Mouse (Mus musculus) bone marrow, adult 2 months (tissue): ENCODE data around the gene Psmb8.

ENCODE experiments used
- CTCF ChIP-seq: fragments of 200-500 bp; IDR thresholded peaks from 2 replicates; pipeline ENCODE4 v1.5.1; 2011; ENCODE audit warnings: low read length, control low read depth; ENCODE audit not compliant: control insufficient read depth, insufficient read depth
- POLR2A ChIP-seq: fragments of 200-500 bp; IDR thresholded peaks from 2 replicates; pipeline ENCODE4 v1.6.1; 2011; ENCODE audit warnings: low read depth, mild to moderate bottlenecking, control low read depth, low read length, borderline replicate concordance; ENCODE audit not compliant: control insufficient read depth

DNA sequence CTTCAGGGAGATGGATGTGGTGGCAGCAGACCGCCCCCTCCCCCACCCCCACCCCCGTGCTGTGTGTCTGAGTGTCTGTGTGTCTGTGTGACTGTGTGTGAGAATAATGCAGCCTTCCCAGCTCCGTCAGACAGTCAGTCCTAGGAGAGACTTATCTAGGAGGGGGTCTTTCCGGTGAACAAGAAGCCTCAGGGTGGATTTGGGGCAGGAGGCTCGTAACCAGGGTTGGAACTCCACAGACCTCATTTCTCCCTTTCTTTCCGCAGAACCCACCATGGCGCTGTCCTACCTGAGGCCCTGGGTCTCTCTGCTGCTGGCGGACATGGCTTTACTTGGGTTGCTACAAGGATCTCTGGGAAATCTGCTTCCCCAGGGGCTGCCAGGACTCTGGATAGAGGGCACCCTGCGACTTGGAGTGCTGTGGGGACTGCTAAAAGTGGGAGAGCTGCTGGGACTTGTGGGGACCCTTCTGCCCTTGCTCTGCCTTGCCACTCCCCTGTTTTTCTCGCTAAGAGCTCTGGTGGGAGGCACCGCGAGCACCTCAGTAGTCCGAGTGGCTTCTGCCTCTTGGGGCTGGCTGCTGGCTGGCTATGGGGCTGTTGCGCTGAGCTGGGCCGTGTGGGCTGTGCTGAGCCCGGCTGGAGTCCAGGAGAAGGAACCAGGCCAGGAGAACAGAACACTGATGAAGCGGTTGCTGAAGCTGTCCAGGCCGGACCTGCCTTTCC is 7.7 kb downstream of the Psmb8 start:
- TF ChIP-seq CTCF (peak; percentile 15; the same call in 1 of the 2 replicates), POLR2A (peak; percentile 36; the same call in 1 of the 2 replicates)
